Mouse (Mus musculus): ENCODE data around the gene Ppp2r5c. TPM values are rescaled to one million over a fixed set of nuclear protein-coding genes. Genes with fewer than 3 reads are reported as not detected.

The Ppp2r5c gene
- polyA plus RNA-seq, 1 experiment from 2014 or later = 143 TPM

GRCm38 (mm10) chr12:110417023-110417986, 29.6 kb upstream of the Ppp2r5c start:
- H3K4me3 ChIP-seq (ENCODE audit: low read depth, low read length) = no peak overlapping the region
- peak; percentile 15; the same call in 1 of the 2 replicates for ATAC-seq
- no peak for TF ChIP-seq CTCF (IDR thresholded peaks at IDR 0.05; ENCODE audit: low read depth)
- no peaks in the 10 kb centered on the region for H3K4me1 ChIP-seq (replicated peaks; ENCODE audit: control insufficient read depth, insufficient read depth, low read length)
- WGBS = 45% methylated on average over 28 of the region's 28 CpGs
- H3K9ac ChIP-seq (ENCODE audit: low read depth, low read length) = no peak overlapping the region
- H3K9me3 ChIP-seq (ENCODE audit: control insufficient read depth) = no peaks in the 10 kb centered on the region
- no peaks in the 10 kb centered on the region for H3K27me3 ChIP-seq (replicated peaks; ENCODE audit: control insufficient read depth, insufficient read depth, low read length)
- H3K36me3 ChIP-seq (ENCODE audit: control insufficient read depth, insufficient read depth) = no peaks in the 10 kb centered on the region
- H3K4me2 ChIP-seq (replicated peaks; ENCODE audit: low read depth) = peak overlapping the region; percentile 38; the same call in 1 of the 2 replicates
- H3K27ac ChIP-seq (ENCODE audit: low read depth, low read length) = no peak overlapping the region

GRCm38 (mm10) chr12:110417987-110418734, 28.8 kb upstream of the Ppp2r5c start:
- Histone ChIP-seq H3K4me2 (replicated peaks; ENCODE audit: low read depth) (peak overlapping the region; percentile 38; the same call in 1 of the 2 replicates), H3K36me3 (ENCODE audit: control insufficient read depth, insufficient read depth) (no peaks in the 10 kb centered on the region), H3K4me1 (replicated peaks; ENCODE audit: control insufficient read depth, insufficient read depth, low read length) (no peaks in the 10 kb centered on the region), H3K27me3 (replicated peaks; ENCODE audit: control insufficient read depth, insufficient read depth, low read length) (no peaks in the 10 kb centered on the region), H3K4me3 (ENCODE audit: low read depth, low read length) (no peak overlapping the region), H3K27ac (ENCODE audit: low read depth, low read length) (peak overlapping the region; percentile 35; the same call in 1 of the 2 replicates), H3K9me3 (ENCODE audit: control insufficient read depth) (no peaks in the 10 kb centered on the region), H3K9ac (ENCODE audit: low read depth, low read length) (no peak overlapping the region)
- TF ChIP-seq CTCF (IDR thresholded peaks at IDR 0.05; ENCODE audit: low read depth) = no peak
- ATAC-seq = peak; percentile 76
- 41% methylated on average over 20 of the region's 20 CpGs for WGBS

- WGBS = 25% methylated on average over 8 of the region's 8 CpGs
- ATAC-seq = peak; percentile 7; the same call in 1 of the 2 replicates
Measured at GRCm38 (mm10) chr12:110418735-110419350, 28.1 kb upstream of the Ppp2r5c start.

GRCm38 (mm10) chr12:110419879-110420278, 27.0 kb upstream of the Ppp2r5c start:
- Histone ChIP-seq H3K27ac (ENCODE audit: low read depth, low read length) (peak overlapping the region; percentile 11; the same call in 1 of the 2 replicates), H3K4me3 (ENCODE audit: low read depth, low read length) (no peak overlapping the region), H3K27me3 (replicated peaks; ENCODE audit: control insufficient read depth, insufficient read depth, low read length) (no peaks in the 10 kb centered on the region), H3K36me3 (ENCODE audit: control insufficient read depth, insufficient read depth) (no peaks in the 10 kb centered on the region), H3K9me3 (ENCODE audit: control insufficient read depth) (no peaks in the 10 kb centered on the region), H3K4me1 (replicated peaks; ENCODE audit: control insufficient read depth, insufficient read depth, low read length) (no peaks in the 10 kb centered on the region; the same call in 1 of the 2 replicates), H3K9ac (ENCODE audit: low read depth, low read length) (no peak overlapping the region), H3K4me2 (replicated peaks; ENCODE audit: low read depth) (no peak overlapping the region)
- no peak for TF ChIP-seq CTCF (IDR thresholded peaks at IDR 0.05; ENCODE audit: low read depth)
- ATAC-seq = peak; percentile 16
- 24% methylated on average over 2 of the region's 2 CpGs for WGBS

More at GRCm38 (mm10) chr12:110418735-110419350, 28.1 kb upstream of the Ppp2r5c start:
- H3K4me2 ChIP-seq (replicated peaks; ENCODE audit: low read depth) = no peak overlapping the region; the same call in 1 of the 2 replicates
- H3K9ac ChIP-seq (ENCODE audit: low read depth, low read length) = no peak overlapping the region
- no peak overlapping the region for H3K27ac ChIP-seq (ENCODE audit: low read depth, low read length)
- H3K4me1 ChIP-seq (replicated peaks; ENCODE audit: control insufficient read depth, insufficient read depth, low read length) = no peaks in the 10 kb centered on the region
- TF ChIP-seq CTCF (IDR thresholded peaks at IDR 0.05; ENCODE audit: low read depth) = peak; percentile 72
- no peaks in the 10 kb centered on the region for H3K9me3 ChIP-seq (ENCODE audit: control insufficient read depth)
- no peaks in the 10 kb centered on the region for H3K27me3 ChIP-seq (replicated peaks; ENCODE audit: control insufficient read depth, insufficient read depth, low read length)
- no peak overlapping the region for H3K4me3 ChIP-seq (ENCODE audit: low read depth, low read length)
- no peaks in the 10 kb centered on the region for H3K36me3 ChIP-seq (ENCODE audit: control insufficient read depth, insufficient read depth)

GRCm38 (mm10) chr12:110421361-110421760, 25.6 kb upstream of the Ppp2r5c start:
- Histone ChIP-seq H3K36me3 (ENCODE audit: control insufficient read depth, insufficient read depth) (no peaks in the 10 kb centered on the region), H3K4me3 (ENCODE audit: low read depth, low read length) (no peak overlapping the region), H3K27ac (ENCODE audit: low read depth, low read length) (no peak overlapping the region), H3K27me3 (replicated peaks; ENCODE audit: control insufficient read depth, insufficient read depth, low read length) (no peaks in the 10 kb centered on the region), H3K4me1 (replicated peaks; ENCODE audit: control insufficient read depth, insufficient read depth, low read length) (peaks cover 2% of the 10 kb centered on the region; the same call in 1 of the 2 replicates), H3K4me2 (replicated peaks; ENCODE audit: low read depth) (no peak overlapping the region), H3K9ac (ENCODE audit: low read depth, low read length) (no peak overlapping the region), H3K9me3 (ENCODE audit: control insufficient read depth) (no peaks in the 10 kb centered on the region)
- TF ChIP-seq CTCF (IDR thresholded peaks at IDR 0.05; ENCODE audit: low read depth) = no peak
- 51% methylated on average over 3 of the region's 3 CpGs for WGBS
- ATAC-seq = no peak

All from intestine, postnatal 0 days (tissue).